Mouse (Mus musculus) testis, adult 2 months (tissue): Measurements from ENCODE around the gene Gm42715.

Experiments used
- CTCF ChIP-seq: fragments of 200-500 bp; IDR thresholded peaks from 2 replicates; pipeline ENCODE4 v1.5.1; 2012; ENCODE audit warnings: low read depth, mild to moderate bottlenecking, inconsistent platforms, low read length, moderate library complexity; ENCODE audit not compliant: control insufficient read depth, insufficient read depth, insufficient replicate concordance
- POLR2A ChIP-seq: fragments of 200-500 bp; IDR thresholded peaks from 2 replicates; pipeline ENCODE4 v1.6.1; 2012; ENCODE audit warnings: low read depth, mild to moderate bottlenecking, inconsistent platforms, low read length, moderate library complexity; ENCODE audit not compliant: control insufficient read depth

DNA sequence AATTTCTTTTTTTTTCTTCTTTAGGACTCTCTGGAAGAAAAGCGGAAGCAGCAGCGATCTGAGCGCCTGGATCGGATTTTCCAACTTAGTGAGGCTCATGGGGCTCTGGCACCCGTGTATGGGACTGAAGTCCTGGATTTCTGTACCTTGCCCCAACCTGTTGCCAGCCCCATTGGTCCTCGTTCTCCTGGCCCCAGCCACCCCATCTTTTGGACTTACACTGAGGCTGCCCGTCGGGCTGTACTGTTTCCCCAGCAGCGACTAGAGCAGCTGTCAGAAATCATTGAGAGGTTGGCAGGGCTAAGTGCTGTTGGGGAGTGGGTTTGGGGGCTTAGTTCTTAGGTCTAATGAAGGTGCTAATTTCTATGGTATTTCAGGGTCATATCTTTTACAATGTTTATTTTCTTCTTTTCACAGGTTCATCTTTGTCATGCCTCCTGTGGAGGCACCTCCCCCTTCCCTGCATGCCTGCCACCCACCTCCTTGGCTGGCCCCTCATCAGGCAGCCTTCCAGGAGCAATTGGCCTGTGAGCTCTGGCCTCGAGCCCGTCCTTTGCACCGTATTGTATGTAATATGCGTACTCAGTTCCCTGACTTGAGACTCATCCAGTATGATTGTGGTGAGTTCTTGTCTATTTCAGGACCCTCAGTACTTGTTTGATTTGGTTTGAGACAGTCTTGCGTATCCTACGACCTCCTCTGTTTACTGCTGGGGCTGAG, 29.9 kb downstream of the Gm42715 start:
- TF ChIP-seq POLR2A: no peak
- TF ChIP-seq CTCF: no peak
